Mouse (Mus musculus) kidney, embryonic 16.5 days (tissue): ENCODE measurements around the gene Vasn. TPM values are rescaled to one million over a fixed set of nuclear protein-coding genes. Genes with fewer than 3 reads are reported as not detected.

ENCODE experiments used
- ATAC-seq: fragments of 200-750 bp; cut with Nextera tagmentation; 2 replicates; pipeline ENCODE4 v1.8.0; 2017; ENCODE audit warnings: moderate TSS enrichment; ENCODE audit not compliant: low FRiP score, low TSS enrichment
- H3K27ac ChIP-seq: fragments of 300-500 bp; sonication (generic); 2 replicates; pipeline ENCODE4 v1.5.1; 2014; ENCODE audit warnings: low read length
- H3K27me3 ChIP-seq: fragments of 300-500 bp; sonication (generic); 2 replicates; pipeline ENCODE4 v1.6.1; 2014; ENCODE audit warnings: low read length, control low read depth, mixed read lengths; ENCODE audit not compliant: insufficient read depth
- H3K36me3 ChIP-seq: fragments of 300-500 bp; sonication (generic); 2 replicates; pipeline ENCODE4 v1.6.1; 2014; ENCODE audit warnings: low read length, control low read depth, mixed read lengths; ENCODE audit not compliant: insufficient read depth
- H3K4me1 ChIP-seq: fragments of 300-500 bp; sonication (generic); 2 replicates; pipeline ENCODE4 v1.6.1; 2014; ENCODE audit warnings: low read length, control low read depth, mixed read lengths; ENCODE audit not compliant: insufficient read depth
- H3K4me2 ChIP-seq: fragments of 300-500 bp; sonication (generic); replicated peaks from 2 replicates; pipeline ENCODE4 v1.6.1; 2014; ENCODE audit warnings: low read depth, low read length
- H3K4me3 ChIP-seq: fragments of 300-500 bp; sonication (generic); 2 replicates; pipeline ENCODE4 v1.5.1; 2014; ENCODE audit warnings: mild to moderate bottlenecking, low read length
- H3K9ac ChIP-seq: fragments of 300-500 bp; sonication (generic); replicated peaks from 2 replicates; pipeline ENCODE4 v1.6.1; 2014; ENCODE audit warnings: low read length
- H3K9me3 ChIP-seq: fragments of 300-500 bp; sonication (generic); 2 replicates; pipeline ENCODE4 v1.6.1; 2016; ENCODE audit warnings: low read length, control low read depth
- WGBS: fragments of 180-500 bp; shearing (Covaris S2); extraction: QIAGEN DNeasy Blood & Tissue Kit; methylation state at CpG from one replicate; pipeline ENCODE4 v1.1.7; 2014; 5-methylcytosine and 5-hydroxymethylcytosine counted together
- polyA plus RNA-seq: library from polyadenylated mRNA; unstranded; fragments of >200 nt; fragmentation: Nextera tagmentation; extraction: Ambion mirVana; gene quantifications from 2 replicates; pipeline ENCODE4 v1.2.1, GENCODE M21; 2015

The Vasn gene
- polyA plus RNA-seq, 1 experiment from 2014 or later = 26.8 TPM

GRCm38 (mm10) chr16:4616829-4617228 lies 22.9 kb upstream of the Vasn start:
- WGBS = 77% methylated on average over 4 of the region's 4 CpGs
- no peak for ATAC-seq
- no peaks in the 10 kb centered on the region for H3K27me3 ChIP-seq
- no peak overlapping the region for H3K27ac ChIP-seq
- H3K9ac ChIP-seq = no peak overlapping the region
- H3K4me2 ChIP-seq = no peak overlapping the region
- no peak overlapping the region for H3K4me3 ChIP-seq
- 0 out of 2 replicates have a peak, but pooled peaks cover 8% of the 10 kb centered on the region for H3K4me1 ChIP-seq
- no peaks in the 10 kb centered on the region for H3K9me3 ChIP-seq
- H3K36me3 ChIP-seq = peaks cover 63% of the 10 kb centered on the region

GRCm38 (mm10) chr16:4624074-4624473 lies 15.7 kb upstream of the Vasn start:
- Histone ChIP-seq H3K4me3 (peak overlapping the region; percentile 69), H3K27me3 (no peaks in the 10 kb centered on the region), H3K27ac (peak overlapping the region; percentile 81), H3K4me1 (peaks cover 14% of the 10 kb centered on the region), H3K36me3 (peaks cover under 1% of the 10 kb centered on the region; the same call in 1 of the 2 replicates), H3K9ac (peak overlapping the region; percentile 84), H3K4me2 (peak overlapping the region; percentile 63), H3K9me3 (no peaks in the 10 kb centered on the region)
- 15% methylated on average over 9 of the region's 9 CpGs for WGBS
- no peak for ATAC-seq

GRCm38 (mm10) chr16:4624481-4625110 lies 15.1 kb upstream of the Vasn start, which contains the start of gene Pam16:
Gene Pam16, minus strand, starts transcription at chr16:4624988.
- no peaks in the 10 kb centered on the region for H3K9me3 ChIP-seq
- peak within 1 kb of the TSS; percentile 63 for H3K4me2 ChIP-seq
- H3K9ac ChIP-seq = peak within 1 kb of the TSS; percentile 84
- peaks cover 14% of the 10 kb centered on the region for H3K4me1 ChIP-seq
- no peaks in the 10 kb centered on the region for H3K36me3 ChIP-seq
- WGBS = under 1% methylated on average over 56 of the region's 56 CpGs
- no peaks in the 10 kb centered on the region for H3K27me3 ChIP-seq
- peak within 1 kb of the TSS; percentile 81 for H3K27ac ChIP-seq
- ATAC-seq = peak; percentile 84
- H3K4me3 ChIP-seq = peak within 1 kb of the TSS; percentile 69

- Histone ChIP-seq H3K27ac (peak overlapping the region; percentile 9), H3K9me3 (no peaks in the 10 kb centered on the region), H3K9ac (no peak overlapping the region), H3K36me3 (0 out of 2 replicates have a peak, but pooled peaks cover 3% of the 10 kb centered on the region), H3K27me3 (no peaks in the 10 kb centered on the region), H3K4me3 (no peak overlapping the region), H3K4me2 (no peak overlapping the region), H3K4me1 (peaks cover 14% of the 10 kb centered on the region)
- ATAC-seq = no peak
- WGBS = 59% methylated on average over 6 of the region's 6 CpGs
Observed at GRCm38 (mm10) chr16:4627105-4627504, 12.6 kb upstream of the Vasn start.

GRCm38 (mm10) chr16:4628898-4629419 lies 10.8 kb upstream of the Vasn start:
- 88% methylated on average over 9 of the region's 9 CpGs for WGBS
- no peak for ATAC-seq
- H3K36me3 ChIP-seq = 0 out of 2 replicates have a peak, but pooled peaks cover 4% of the 10 kb centered on the region

GRCm38 (mm10) chr16:4629950-4630349 lies 9.8 kb upstream of the Vasn start:
- ATAC-seq = peak; percentile 20; the same call in 1 of the 2 replicates
- Histone ChIP-seq H3K9ac (no peak overlapping the region), H3K4me2 (no peak overlapping the region), H3K4me1 (no peaks in the 10 kb centered on the region; the same call in none of the 2 replicates), H3K36me3 (0 out of 2 replicates have a peak, but pooled peaks cover 7% of the 10 kb centered on the region), H3K4me3 (no peak overlapping the region), H3K9me3 (no peaks in the 10 kb centered on the region), H3K27ac (no peak overlapping the region), H3K27me3 (no peaks in the 10 kb centered on the region)
- 23% methylated on average over 6 of the region's 6 CpGs for WGBS

More at GRCm38 (mm10) chr16:4628898-4629419, 10.8 kb upstream of the Vasn start:
- H3K4me1 ChIP-seq = peaks cover 1% of the 10 kb centered on the region
- H3K4me2 ChIP-seq = no peak overlapping the region
- no peaks in the 10 kb centered on the region for H3K9me3 ChIP-seq
- no peak overlapping the region for H3K4me3 ChIP-seq
- H3K27me3 ChIP-seq = no peaks in the 10 kb centered on the region
- no peak overlapping the region for H3K27ac ChIP-seq
- no peak overlapping the region for H3K9ac ChIP-seq

- 44% methylated on average over 7 of the region's 7 CpGs for WGBS
- H3K9ac ChIP-seq = no peak overlapping the region
- no peak overlapping the region for H3K4me3 ChIP-seq
- no peaks in the 10 kb centered on the region for H3K27me3 ChIP-seq
- no peaks in the 10 kb centered on the region for H3K9me3 ChIP-seq
- H3K4me1 ChIP-seq = no peaks in the 10 kb centered on the region; the same call in none of the 2 replicates
- H3K27ac ChIP-seq = no peak overlapping the region
- H3K4me2 ChIP-seq = no peak overlapping the region
- peak; percentile 42 for ATAC-seq
- H3K36me3 ChIP-seq = 0 out of 2 replicates have a peak, but pooled peaks cover 7% of the 10 kb centered on the region
Observed at GRCm38 (mm10) chr16:4632050-4632449, 7.7 kb upstream of the Vasn start.

GRCm38 (mm10) chr16:4633661-4634060 lies 6.1 kb upstream of the Vasn start:
- 89% methylated on average over 3 of the region's 3 CpGs for WGBS
- ATAC-seq = no peak

GRCm38 (mm10) chr16:4634681-4635080 lies 5.1 kb upstream of the Vasn start:
- WGBS = 85% methylated on average over 9 of the region's 9 CpGs
- no peak overlapping the region for H3K4me3 ChIP-seq
- no peaks in the 10 kb centered on the region for H3K27me3 ChIP-seq
- H3K4me2 ChIP-seq = no peak overlapping the region
- H3K36me3 ChIP-seq = 0 out of 2 replicates have a peak, but pooled peaks cover 7% of the 10 kb centered on the region
- no peak overlapping the region for H3K9ac ChIP-seq
- H3K4me1 ChIP-seq = peaks cover 5% of the 10 kb centered on the region
- no peaks in the 10 kb centered on the region for H3K9me3 ChIP-seq
- ATAC-seq = no peak
- H3K27ac ChIP-seq = no peak overlapping the region

More at GRCm38 (mm10) chr16:4633661-4634060, 6.1 kb upstream of the Vasn start:
- no peaks in the 10 kb centered on the region for H3K4me1 ChIP-seq
- no peak overlapping the region for H3K27ac ChIP-seq
- H3K9me3 ChIP-seq = no peaks in the 10 kb centered on the region
- H3K9ac ChIP-seq = no peak overlapping the region
- 0 out of 2 replicates have a peak, but pooled peaks cover 7% of the 10 kb centered on the region for H3K36me3 ChIP-seq
- no peaks in the 10 kb centered on the region for H3K27me3 ChIP-seq
- no peak overlapping the region for H3K4me3 ChIP-seq
- no peak overlapping the region for H3K4me2 ChIP-seq

GRCm38 (mm10) chr16:4635760-4636159 lies 4.0 kb upstream of the Vasn start:
- H3K9ac ChIP-seq = no peak overlapping the region
- 62% methylated on average over 4 of the region's 4 CpGs for WGBS
- H3K27me3 ChIP-seq = no peaks in the 10 kb centered on the region
- 0 out of 2 replicates have a peak, but pooled peaks cover 7% of the 10 kb centered on the region for H3K36me3 ChIP-seq
- no peak overlapping the region for H3K4me3 ChIP-seq
- H3K27ac ChIP-seq = no peak overlapping the region
- H3K4me2 ChIP-seq = no peak overlapping the region
- no peaks in the 10 kb centered on the region for H3K9me3 ChIP-seq
- no peak for ATAC-seq
- peaks cover 9% of the 10 kb centered on the region for H3K4me1 ChIP-seq
